Mouse (Mus musculus) liver, embryonic 14.5 days (tissue): Measurements from ENCODE around the gene Zfp810. TPM values are rescaled to one million over a fixed set of nuclear protein-coding genes. Genes with fewer than 3 reads are reported as not detected.
"Not testable (repeated sequence)": the region's sequence is repeated elsewhere in the genome, so short reads cannot be mapped to it uniquely, and the experiment has no call there.

Source experiments
- ATAC-seq: fragments of 200-750 bp; cut with Nextera tagmentation; 2 replicates; pipeline ENCODE4 v1.8.0; 2017; ENCODE audit warnings: moderate number of reproducible peaks, mild to moderate bottlenecking, moderate library complexity; ENCODE audit not compliant: insufficient read depth
- DNase-seq, 3 experiments: peaks; one replicate each; pipeline ENCODE4 v3.0.0-alpha.2; 2012 to 2013; ENCODE audit warnings: low read depth in 3 of 3, low spot score in 3 of 3
- H3K27ac ChIP-seq: fragments of 300-500 bp; sonication (generic); 2 replicates; pipeline ENCODE4 v1.5.1; 2014; ENCODE audit warnings: moderate library complexity, mild to moderate bottlenecking, control low read depth, inconsistent platforms
- H3K27me3 ChIP-seq: fragments of 300-500 bp; sonication (generic); 2 replicates; pipeline ENCODE4 v1.6.1; 2014; ENCODE audit warnings: mild to moderate bottlenecking, low read length, moderate library complexity; ENCODE audit not compliant: control insufficient read depth, insufficient read depth
- H3K36me3 ChIP-seq: fragments of 300-500 bp; sonication (generic); replicated peaks from 2 replicates; pipeline ENCODE4 v1.6.1; 2014; ENCODE audit warnings: low read depth; ENCODE audit not compliant: control insufficient read depth, insufficient read depth
- H3K4me1 ChIP-seq, 2 experiments: fragments of 200-500 bp in 1 of 2; fragments of 300-500 bp in 1 of 2; sonication (generic) in 1 of 2; replicated peaks; 2 replicates each; pipeline ENCODE4 v1.6.1; 2012 to 2014; ENCODE audit warnings: antibody characterized with exemption in 1 of 2, inconsistent platforms in 1 of 2, low read length in 1 of 2; ENCODE audit not compliant: control insufficient read depth in 2 of 2, insufficient read depth in 2 of 2
- H3K4me2 ChIP-seq: fragments of 300-500 bp; sonication (generic); 2 replicates; pipeline ENCODE4 v1.6.1; 2014; ENCODE audit warnings: low read depth, mild to moderate bottlenecking, control low read depth, moderate library complexity
- H3K4me3 ChIP-seq, 2 experiments: fragments of 200-500 bp in 1 of 2; fragments of 300-500 bp in 1 of 2; sonication (generic) in 1 of 2; 2 replicates each; pipeline ENCODE4 v1.5.1; 2012 to 2014; ENCODE audit warnings: low read depth in 2 of 2, low read length in 2 of 2, mild to moderate bottlenecking in 2 of 2, control low read depth in 1 of 2, inconsistent platforms in 1 of 2, moderate library complexity in 1 of 2; ENCODE audit not compliant: insufficient read depth in 1 of 2
- H3K9ac ChIP-seq: fragments of 300-500 bp; sonication (generic); replicated peaks from 2 replicates; pipeline ENCODE4 v1.6.1; 2014; ENCODE audit warnings: mild to moderate bottlenecking, control low read depth, moderate library complexity
- H3K9me3 ChIP-seq: fragments of 300-500 bp; sonication (generic); 2 replicates; pipeline ENCODE4 v1.6.1; 2016; ENCODE audit warnings: low read length, mixed read lengths; ENCODE audit not compliant: control insufficient read depth
- CTCF ChIP-seq: IDR thresholded peaks from 2 replicates; pipeline ENCODE4 v1.5.1; 2016; ENCODE audit warnings: antibody characterized with exemption, low read depth, control low read depth
- EP300 ChIP-seq: IDR thresholded peaks from 2 replicates; pipeline ENCODE4 v1.6.1; 2016; ENCODE audit warnings: antibody characterized with exemption, low read depth
- WGBS: fragments of 180-500 bp; shearing (Covaris S2); extraction: QIAGEN DNeasy Blood & Tissue Kit; methylation state at CpG from one replicate; pipeline ENCODE4 v1.1.7; 2014; ENCODE audit not compliant: insufficient replicate concordance; 5-methylcytosine and 5-hydroxymethylcytosine counted together
- polyA plus RNA-seq, 2 experiments: library from polyadenylated mRNA; depleted of rRNA in 1 of 2; stranded (reverse) in 1 of 2; unstranded in 1 of 2; fragments of >200 nt; fragmentation: Nextera tagmentation in 1 of 2; extraction: Ambion mirVana in 1 of 2; gene quantifications; 2 replicates each; pipeline versions ENCODE4 v1.2.1 to v1.2.3; 2012 to 2014

Zfp810 gene
- polyA plus RNA-seq, 2 experiments = 2.0 to 2.2 TPM

GRCm38 (mm10) chr9:22322381-22323211 lies 15.1 kb upstream of the Zfp810 start:
- Histone ChIP-seq H3K4me1 (peaks cover 13 to 18% of the 10 kb centered on the region in 2 experiments), H3K9me3 (no peaks in the 10 kb centered on the region), H3K4me2 (peak overlapping the region; percentile 30), H3K36me3 (no peaks in the 10 kb centered on the region), H3K27me3 (no peaks in the 10 kb centered on the region), H3K9ac (0 out of 2 replicates have a peak overlapping the region, but pooled peaks have one; percentile 34), H3K4me3 (no peak overlapping the region), H3K27ac (peak overlapping the region; percentile 55)
- TF ChIP-seq EP300 (peak; percentile 58), CTCF (no peak)
- ATAC-seq (peak; percentile 89), DNase-seq (peak; percentile 57 to 73 (median 61))
- WGBS = 38% methylated on average over 8 of the region's 8 CpGs

GRCm38 (mm10) chr9:22319109-22319508 lies 11.7 kb upstream of the Zfp810 start:
- H3K4me2 ChIP-seq = no peak overlapping the region
- WGBS = 76% methylated on average over 1 of the region's 1 CpGs
- no peaks in the 10 kb centered on the region for H3K27me3 ChIP-seq
- no peak for TF ChIP-seq CTCF
- TF ChIP-seq EP300 = no peak
- no peaks in the 10 kb centered on the region for H3K36me3 ChIP-seq
- no peak overlapping the region for H3K27ac ChIP-seq
- no peak overlapping the region for H3K4me3 ChIP-seq
- ATAC-seq (no peak), DNase-seq (no peak)
- H3K4me1 ChIP-seq = peaks cover 13 to 18% of the 10 kb centered on the region in 2 experiments
- H3K9ac ChIP-seq = no peak overlapping the region
- no peaks in the 10 kb centered on the region for H3K9me3 ChIP-seq

GRCm38 (mm10) chr9:22316047-22316446 lies 8.6 kb upstream of the Zfp810 start:
- not testable (repeated sequence) for H3K36me3 ChIP-seq, H3K9me3 ChIP-seq, ATAC-seq, H3K4me1 ChIP-seq, H3K4me3 ChIP-seq, H3K4me2 ChIP-seq, DNase-seq, H3K27me3 ChIP-seq, H3K27ac ChIP-seq, H3K9ac ChIP-seq
- 73% methylated on average over 5 of the region's 5 CpGs for WGBS

- no peaks in the 10 kb centered on the region for H3K9me3 ChIP-seq
- no peaks in the 10 kb centered on the region for H3K36me3 ChIP-seq
- H3K4me2 ChIP-seq = no peak overlapping the region
- ATAC-seq (no peak), DNase-seq (no peak)
- no peak overlapping the region for H3K4me3 ChIP-seq
- no peak overlapping the region for H3K27ac ChIP-seq
- TF ChIP-seq CTCF (no peak), EP300 (no peak)
- no peaks in the 10 kb centered on the region for H3K27me3 ChIP-seq
- WGBS = 66% methylated on average over 3 of the region's 3 CpGs
- no peaks in the 10 kb centered on the region for H3K4me1 ChIP-seq
- H3K9ac ChIP-seq = no peak overlapping the region
These were observed 6.6 kb upstream of the Zfp810 start for GRCm38 (mm10) chr9:22314066-22314465.

GRCm38 (mm10) chr9:22313218-22313617 lies 5.8 kb upstream of the Zfp810 start:
- Histone ChIP-seq H3K27me3 (no peaks in the 10 kb centered on the region), H3K4me1 (no peaks in the 10 kb centered on the region), H3K4me3 (no peak overlapping the region), H3K9ac (no peak overlapping the region), H3K9me3 (no peaks in the 10 kb centered on the region), H3K4me2 (no peak overlapping the region), H3K36me3 (no peaks in the 10 kb centered on the region), H3K27ac (no peak overlapping the region)
- DNase-seq = no peak
- 61% methylated on average over 5 of the region's 5 CpGs for WGBS
- no peak for ATAC-seq
- no peak for TF ChIP-seq EP300
- TF ChIP-seq CTCF = no peak
